ENCODE assay signal across 26 mouse cellular contexts in genomic region chr12:71412331-71412730, GRCm38 (mm10).
"Had no signal": no experiment of that assay in that cellular context is flagged by ENCODE, and none has a peak within 500 bp of the region (broad histone marks: within the 10 kb centered on the region; RNA-seq: fewer than 3 reads in every experiment).

No protein-coding gene starts in this region.

- H3K4me1 ChIP-seq: heart, embryonic 15.5 days; liver, embryonic 12.5 days had no signal

- H3K4me2 ChIP-seq: heart, embryonic 11.5 days; heart, embryonic 13.5 days; heart, embryonic 15.5 days; hindbrain, embryonic 12.5 days; hindbrain, embryonic 14.5 days; intestine, embryonic 15.5 days; limb, embryonic 13.5 days; limb, embryonic 15.5 days; liver, embryonic 12.5 days had no signal

- DNase-seq: gastrocnemius, adult 2 months; gastrocnemius, postnatal 10 days; gastrocnemius, postnatal 25 days; heart, adult 2 months; heart, postnatal 4 days; kidney, adult 18-20 months; kidney, adult 8-10 months; kidney, postnatal 10 days; kidney, postnatal 25 days; kidney, postnatal 4 days had no signal

- H3K9me3 ChIP-seq: heart, embryonic 15.5 days; hindbrain, embryonic 10.5 days; hindbrain, embryonic 12.5 days; intestine, embryonic 15.5 days; limb, embryonic 13.5 days; limb, embryonic 15.5 days; liver, embryonic 12.5 days had no signal

- H3K36me3 ChIP-seq: heart, embryonic 13.5 days; heart, embryonic 15.5 days; hindbrain, embryonic 10.5 days; hindbrain, embryonic 12.5 days; intestine, embryonic 15.5 days; limb, embryonic 13.5 days; limb, embryonic 15.5 days; liver, embryonic 12.5 days had no signal

- ATAC-seq: hindbrain, embryonic 16.5 days; inflammation-experienced regulatory T-cells, adult 6 months; intestine, embryonic 15.5 days; intestine, postnatal 0 days; liver, embryonic 12.5 days had no signal

- H3K4me3 ChIP-seq: gastrocnemius, adult 2 months; heart, adult 2 months; heart, embryonic 13.5 days; heart, embryonic 15.5 days; hindbrain, embryonic 10.5 days; hindbrain, embryonic 12.5 days; intestine, embryonic 15.5 days; layer of hippocampus, adult 2 months; left cerebral cortex, adult 2 months; limb, embryonic 13.5 days; limb, embryonic 15.5 days; liver, embryonic 12.5 days had no signal

- H3K27me3 ChIP-seq: heart, embryonic 13.5 days; hindbrain, embryonic 12.5 days; intestine, embryonic 15.5 days; limb, embryonic 15.5 days; liver, embryonic 12.5 days had no signal

- H3K27ac ChIP-seq: gastrocnemius, adult 2 months; heart, adult 2 months; heart, embryonic 13.5 days; heart, embryonic 15.5 days; hindbrain, embryonic 10.5 days; hindbrain, embryonic 12.5 days; hindbrain, embryonic 14.5 days; intestine, embryonic 15.5 days; layer of hippocampus, adult 2 months; left cerebral cortex, adult 2 months; limb, embryonic 13.5 days; limb, embryonic 15.5 days; liver, embryonic 12.5 days; liver, embryonic 14.5 days had no signal

- H3K9ac ChIP-seq: heart, embryonic 13.5 days; heart, embryonic 15.5 days; hindbrain, embryonic 12.5 days; hindbrain, embryonic 14.5 days; intestine, embryonic 15.5 days; limb, embryonic 13.5 days; limb, embryonic 15.5 days; liver, embryonic 12.5 days; liver, embryonic 14.5 days had no signal
